Mouse (Mus musculus): Measurements from ENCODE around the gene Sycn.
"Not testable (repeated sequence)": the region's sequence is repeated elsewhere in the genome, so short reads cannot be mapped to it uniquely, and the experiment has no call there.

The Sycn gene

GRCm38 (mm10) chr7:28540526-28540925 lies at the start of gene Sycn:
Gene Sycn (plus strand): TSS chr7:28540885.
- DNase-seq, result no peak

- peak; percentile 45 for DNase-seq
Measured at GRCm38 (mm10) chr7:28490903-28491302, 49.8 kb upstream of the Sycn start.

GRCm38 (mm10) chr7:28492310-28492709 lies 48.4 kb upstream of the Sycn start:
- DNase-seq, result no peak

GRCm38 (mm10) chr7:28495426-28495825 lies 45.3 kb upstream of the Sycn start:
- no peak for DNase-seq

- DNase-seq, result peak; percentile 66
Measured at GRCm38 (mm10) chr7:28505585-28505984, 35.1 kb upstream of the Sycn start.

- not testable (repeated sequence) for DNase-seq
Measured at GRCm38 (mm10) chr7:28509121-28509520, 31.6 kb upstream of the Sycn start.

GRCm38 (mm10) chr7:28510405-28510974 lies 30.2 kb upstream of the Sycn start, which contains the start of gene Ifnl2:
Gene Ifnl2 (minus strand): TSS chr7:28510455.
- not testable (repeated sequence) for DNase-seq

GRCm38 (mm10) chr7:28511441-28511840 lies 29.2 kb upstream of the Sycn start:
- DNase-seq, result no peak

GRCm38 (mm10) chr7:28522536-28522935 lies 18.1 kb upstream of the Sycn start, which contains the start of gene Ifnl3:
Gene Ifnl3 (plus strand): TSS chr7:28522836.
- DNase-seq, result not testable (repeated sequence)

GRCm38 (mm10) chr7:28527922-28528719 lies 12.6 kb upstream of the Sycn start:
- peak; percentile 97 for DNase-seq

GRCm38 (mm10) chr7:28532005-28532404 lies 8.7 kb upstream of the Sycn start:
- DNase-seq, result no peak

GRCm38 (mm10) chr7:28538886-28539285 lies 1.8 kb upstream of the Sycn start:
- not testable (repeated sequence) for DNase-seq

GRCm38 (mm10) chr7:28544051-28544601 lies 3.4 kb downstream of the Sycn start:
- DNase-seq, result no peak

- DNase-seq, result no peak
Measured at GRCm38 (mm10) chr7:28545048-28545890, 4.6 kb downstream of the Sycn start.

- no peak for DNase-seq
Measured at GRCm38 (mm10) chr7:28545891-28546210, 5.2 kb downstream of the Sycn start.

GRCm38 (mm10) chr7:28546649-28547048 lies 6.0 kb downstream of the Sycn start:
- peak; percentile 64 for DNase-seq

GRCm38 (mm10) chr7:28547154-28547553 lies 6.5 kb downstream of the Sycn start, which contains the start of gene Nccrp1:
Gene Nccrp1 (minus strand): TSS chr7:28547254.
- DNase-seq, result no peak

- DNase-seq, result no peak
Measured at GRCm38 (mm10) chr7:28547628-28548027, 6.9 kb downstream of the Sycn start.

GRCm38 (mm10) chr7:28553076-28553475 lies 12.4 kb downstream of the Sycn start:
- no peak for DNase-seq

- DNase-seq, result peak; percentile 33
Measured at GRCm38 (mm10) chr7:28555939-28556535, 15.4 kb downstream of the Sycn start.

- peak; percentile 45 for DNase-seq
Measured at GRCm38 (mm10) chr7:28557069-28557468, 16.4 kb downstream of the Sycn start.

- peak; percentile 90 for DNase-seq
Measured at GRCm38 (mm10) chr7:28557708-28558107, 17.0 kb downstream of the Sycn start.

- peak; percentile 60 for DNase-seq
Measured at GRCm38 (mm10) chr7:28558486-28558885, 17.8 kb downstream of the Sycn start.
